Comparison of ENCODE assay signal across 24 mouse cellular contexts in genomic region chr10:15441216-15441615, GRCm38 (mm10).
DNase-seq lines count a peak whose midpoint lies in the region; ATAC-seq and TF ChIP-seq lines count a peak whose summit lies in the region.
"Had no signal": no experiment of that assay in that cellular context is flagged by ENCODE, and none has a peak within 500 bp of the region (broad histone marks: within the 10 kb centered on the region; RNA-seq: fewer than 3 reads in every experiment).

No protein-coding gene starts in this region.

- no peak overlapping the region for H3K9ac ChIP-seq in midbrain, embryonic 14.5 days (replicated peaks; ENCODE audit: low read length)
- H3K9ac ChIP-seq in midbrain, embryonic 15.5 days: no peak overlapping the region
- no peak overlapping the region for H3K9ac ChIP-seq in midbrain, postnatal 0 days (replicated peaks; ENCODE audit: low read length, poor library complexity, severe bottlenecking)
- H3K9ac ChIP-seq in midbrain, embryonic 11.5 days (ENCODE audit: low read length): no peak overlapping the region
- H3K9ac ChIP-seq in kidney, embryonic 14.5 days (ENCODE audit: low read depth, low read length): no peak overlapping the region
- H3K9ac ChIP-seq: embryonic facial prominence, embryonic 13.5 days; embryonic facial prominence, embryonic 15.5 days; forebrain, embryonic 12.5 days had no signal

- no peak overlapping the region for H3K4me2 ChIP-seq in midbrain, embryonic 14.5 days (ENCODE audit: low read length)
- no peak overlapping the region for H3K4me2 ChIP-seq in midbrain, embryonic 15.5 days
- no peak overlapping the region for H3K4me2 ChIP-seq in midbrain, postnatal 0 days (ENCODE audit: low read depth, low read length, poor library complexity, severe bottlenecking)
- no peak overlapping the region for H3K4me2 ChIP-seq in midbrain, embryonic 11.5 days
- no peak overlapping the region for H3K4me2 ChIP-seq in kidney, embryonic 14.5 days (replicated peaks; ENCODE audit: low read depth, low read length)
- H3K4me2 ChIP-seq: embryonic facial prominence, embryonic 13.5 days; embryonic facial prominence, embryonic 15.5 days; forebrain, embryonic 12.5 days had no signal

- no peaks in the 10 kb centered on the region for H3K9me3 ChIP-seq in midbrain, embryonic 14.5 days (ENCODE audit: control insufficient read depth, low read length)
- H3K9me3 ChIP-seq in midbrain, embryonic 15.5 days: no peaks in the 10 kb centered on the region
- no peaks in the 10 kb centered on the region for H3K9me3 ChIP-seq in midbrain, postnatal 0 days (ENCODE audit: low read length)
- H3K9me3 ChIP-seq in midbrain, embryonic 11.5 days (ENCODE audit: control insufficient read depth, low read length): no peaks in the 10 kb centered on the region
- H3K9me3 ChIP-seq in kidney, embryonic 14.5 days (ENCODE audit: control insufficient read depth, low read length): no peaks in the 10 kb centered on the region
- H3K9me3 ChIP-seq: embryonic facial prominence, embryonic 13.5 days; embryonic facial prominence, embryonic 15.5 days; forebrain, embryonic 10.5 days; forebrain, embryonic 12.5 days had no signal

- H3K36me3 ChIP-seq in midbrain, embryonic 14.5 days (ENCODE audit: control insufficient read depth, insufficient read depth, low read length): no peaks in the 10 kb centered on the region
- no peaks in the 10 kb centered on the region for H3K36me3 ChIP-seq in midbrain, embryonic 15.5 days (replicated peaks)
- no peaks in the 10 kb centered on the region for H3K36me3 ChIP-seq in midbrain, postnatal 0 days (ENCODE audit: insufficient read depth, low read length)
- H3K36me3 ChIP-seq in midbrain, embryonic 11.5 days (ENCODE audit: control insufficient read depth, insufficient read depth, low read length): no peaks in the 10 kb centered on the region
- H3K36me3 ChIP-seq in kidney, embryonic 14.5 days (ENCODE audit: control insufficient read depth, insufficient read depth, low read length): no peaks in the 10 kb centered on the region
- H3K36me3 ChIP-seq: embryonic facial prominence, embryonic 13.5 days; embryonic facial prominence, embryonic 15.5 days; forebrain, embryonic 10.5 days; forebrain, embryonic 12.5 days had no signal

- H3K4me3 ChIP-seq in midbrain, embryonic 14.5 days (replicated peaks; ENCODE audit: low read depth, low read length): no peak overlapping the region
- no peak overlapping the region for H3K4me3 ChIP-seq in midbrain, embryonic 15.5 days
- no peak overlapping the region for H3K4me3 ChIP-seq in midbrain, postnatal 0 days (ENCODE audit: low read depth, low read length)
- H3K4me3 ChIP-seq in midbrain, embryonic 11.5 days (ENCODE audit: low read depth, low read length): no peak overlapping the region
- no peak overlapping the region for H3K4me3 ChIP-seq in kidney, embryonic 14.5 days (ENCODE audit: low read length)
- H3K4me3 ChIP-seq: embryonic facial prominence, embryonic 13.5 days; embryonic facial prominence, embryonic 15.5 days; erythroblast, embryonic 14.5 days; forebrain, embryonic 10.5 days; forebrain, embryonic 12.5 days had no signal

- H3K4me1 ChIP-seq in midbrain, embryonic 14.5 days (ENCODE audit: control insufficient read depth, insufficient read depth, low read length): no peaks in the 10 kb centered on the region
- no peaks in the 10 kb centered on the region for H3K4me1 ChIP-seq in midbrain, embryonic 15.5 days
- H3K4me1 ChIP-seq in midbrain, postnatal 0 days (ENCODE audit: insufficient read depth, low read length): no peaks in the 10 kb centered on the region
- no peaks in the 10 kb centered on the region for H3K4me1 ChIP-seq in midbrain, embryonic 11.5 days (ENCODE audit: control insufficient read depth, insufficient read depth, low read length)
- H3K4me1 ChIP-seq in kidney, embryonic 14.5 days (ENCODE audit: control insufficient read depth, insufficient read depth, low read length): no peaks in the 10 kb centered on the region
- H3K4me1 ChIP-seq: embryonic facial prominence, embryonic 13.5 days; embryonic facial prominence, embryonic 15.5 days; forebrain, embryonic 10.5 days; forebrain, embryonic 12.5 days had no signal

- no peaks in the 10 kb centered on the region for H3K27me3 ChIP-seq in midbrain, embryonic 14.5 days (ENCODE audit: control insufficient read depth, insufficient read depth, low read length)
- no peaks in the 10 kb centered on the region for H3K27me3 ChIP-seq in midbrain, embryonic 15.5 days (replicated peaks)
- H3K27me3 ChIP-seq in midbrain, postnatal 0 days (ENCODE audit: insufficient read depth, low read length): no peaks in the 10 kb centered on the region
- no peaks in the 10 kb centered on the region for H3K27me3 ChIP-seq in midbrain, embryonic 11.5 days (ENCODE audit: control insufficient read depth, insufficient read depth, low read length)
- no peaks in the 10 kb centered on the region for H3K27me3 ChIP-seq in kidney, embryonic 14.5 days (ENCODE audit: control insufficient read depth, insufficient read depth, low read length)
- H3K27me3 ChIP-seq: embryonic facial prominence, embryonic 13.5 days; embryonic facial prominence, embryonic 15.5 days; forebrain, embryonic 12.5 days had no signal

- no peak for TF ChIP-seq CTCF in midbrain, postnatal 0 days (IDR thresholded peaks at IDR 0.05)

- DNase-seq in midbrain, embryonic 14.5 days: peak; percentile 3
- DNase-seq in midbrain, postnatal 0 days (ENCODE audit: low spot score): peak; percentile 3
- no peak for DNase-seq in midbrain, embryonic 11.5 days (ENCODE audit: low spot score, missing footprints)
- peak; percentile 51 for DNase-seq in 416B (ENCODE audit: low read depth)
- DNase-seq in MEL-GATA-1-ER (ENCODE audit: extremely low read depth, low read depth): peak; percentile 58
- no peak for DNase-seq in kidney, adult 18-20 months
- DNase-seq: adrenal gland, adult 2 months; adrenal gland, postnatal 10 days; adrenal gland, postnatal 25 days; cerebellum, adult 18-20 months; cerebellum, adult 8-10 months; cerebellum, adult 9-11 months; cerebellum, postnatal 14 days; cerebellum, postnatal 36 days; embryo, embryonic 11 days had no signal

- no peak overlapping the region for H3K27ac ChIP-seq in midbrain, embryonic 14.5 days (replicated peaks; ENCODE audit: low read depth, low read length)
- H3K27ac ChIP-seq in midbrain, embryonic 15.5 days: no peak overlapping the region
- no peak overlapping the region for H3K27ac ChIP-seq in midbrain, postnatal 0 days (ENCODE audit: low read depth, low read length)
- H3K27ac ChIP-seq in midbrain, embryonic 11.5 days (ENCODE audit: low read depth, low read length): no peak overlapping the region
- no peak overlapping the region for H3K27ac ChIP-seq in kidney, embryonic 14.5 days (ENCODE audit: low read depth, low read length)
- H3K27ac ChIP-seq: embryonic facial prominence, embryonic 13.5 days; embryonic facial prominence, embryonic 15.5 days; forebrain, embryonic 10.5 days; forebrain, embryonic 12.5 days had no signal

- no peak for ATAC-seq in midbrain, embryonic 14.5 days (ENCODE audit: low FRiP score, low TSS enrichment)
- ATAC-seq in midbrain, embryonic 15.5 days (replicated peaks): no peak
- ATAC-seq in midbrain, postnatal 0 days (ENCODE audit: low FRiP score): no peak
- no peak for ATAC-seq in midbrain, embryonic 11.5 days (ENCODE audit: low FRiP score)
- ATAC-seq in kidney, embryonic 14.5 days (ENCODE audit: low FRiP score, low TSS enrichment): no peak
- ATAC-seq: forebrain, embryonic 14.5 days; forebrain, embryonic 16.5 days had no signal

- WGBS in midbrain, embryonic 14.5 days: 61% methylated on average over 1 of the region's 1 CpGs
- 50% methylated on average over 1 of the region's 1 CpGs for WGBS in midbrain, embryonic 15.5 days
- 21% methylated on average over 1 of the region's 1 CpGs for WGBS in midbrain, postnatal 0 days
- WGBS in midbrain, embryonic 11.5 days: 66% methylated on average over 1 of the region's 1 CpGs
- WGBS in kidney, embryonic 14.5 days: 87% methylated on average over 1 of the region's 1 CpGs

Comparison
In these comparisons a context has a peak if more than half of its experiments do, and no peak if none do; other contexts are left out.
1. DNase-seq: peak in midbrain, embryonic 14.5 days (single experiment), midbrain, postnatal 0 days (single experiment), 416B (single experiment) and MEL-GATA-1-ER (single experiment); none in midbrain, embryonic 11.5 days (single experiment) and kidney, adult 18-20 months (single experiment).